Mouse (Mus musculus): ENCODE results near the gene Cfd.

Cfd gene

GRCm38 (mm10) chr10:79914948-79915596 is 24.4 kb downstream of the Cfd start:
- intact Hi-C loops (cut with DNase I), result no loop called here

- intact Hi-C loops (cut with DNase I), result no loop called here
These were observed 25.4 kb downstream of the Cfd start for GRCm38 (mm10) chr10:79916081-79916480.

- intact Hi-C loops (cut with DNase I), result no loop called here
These were observed 26.3 kb downstream of the Cfd start, which contains the start of gene Kiss1r for GRCm38 (mm10) chr10:79916808-79917531. Gene Kiss1r (plus strand): TSS chr10:79916971.

- intact Hi-C loops (cut with DNase I), result no loop called here
These were observed 27.0 kb downstream of the Cfd start for GRCm38 (mm10) chr10:79917532-79918100.

GRCm38 (mm10) chr10:79918231-79919078 is 27.8 kb downstream of the Cfd start:
- intact Hi-C loops (cut with DNase I), result no loop called here

GRCm38 (mm10) chr10:79919251-79919849 is 28.7 kb downstream of the Cfd start:
- intact Hi-C loops (cut with DNase I), result no loop called here

GRCm38 (mm10) chr10:79920056-79920890 is 29.6 kb downstream of the Cfd start:
- intact Hi-C loops (cut with DNase I), result loop anchor here (5.0 kb wide), 1 partner anchor 38 kb away; no protein-coding TSS in a partner anchor

- intact Hi-C loops (cut with DNase I), result loop anchor here (5.0 kb wide), 1 partner anchor 39 kb away; no protein-coding TSS in a partner anchor
These were observed 30.4 kb downstream of the Cfd start, which contains the start of gene R3hdm4 for GRCm38 (mm10) chr10:79920958-79921535. Gene R3hdm4 (minus strand): TSS chr10:79921208.

- intact Hi-C loops (cut with DNase I), result loop anchor here (5.0 kb wide), 1 partner anchor 39 kb away; no protein-coding TSS in a partner anchor
These were observed 30.9 kb downstream of the Cfd start for GRCm38 (mm10) chr10:79921572-79921971.

- intact Hi-C loops (cut with DNase I), result loop anchor here (1.0 to 5.0 kb wide), 4 partner anchors 29 to 90 kb away; no protein-coding TSS in a partner anchor
These were observed 34.5 kb downstream of the Cfd start for GRCm38 (mm10) chr10:79924998-79925784.

- intact Hi-C loops (cut with DNase I), result loop anchor here (1.0 kb wide), 2 partner anchors 28 to 32 kb away; no protein-coding TSS in a partner anchor
These were observed 35.3 kb downstream of the Cfd start for GRCm38 (mm10) chr10:79925785-79926490.

- intact Hi-C loops (cut with DNase I), result no loop called here
These were observed 36.1 kb downstream of the Cfd start, which contains the start of gene Arid3a for GRCm38 (mm10) chr10:79926491-79927323. Gene Arid3a (plus strand): TSS chr10:79927043.

GRCm38 (mm10) chr10:79927324-79928029 is 36.8 kb downstream of the Cfd start:
- intact Hi-C loops (cut with DNase I), result no loop called here

- intact Hi-C loops (cut with DNase I), result no loop called here
These were observed 37.5 kb downstream of the Cfd start for GRCm38 (mm10) chr10:79928030-79928694.

GRCm38 (mm10) chr10:79928907-79929701 is 38.5 kb downstream of the Cfd start:
- intact Hi-C loops (cut with DNase I), result no loop called here

All from adrenal gland (tissue).